Mouse (Mus musculus) lung, embryonic 15.5 days (tissue): ENCODE data around the gene Ddx10. TPM values are rescaled to one million over a fixed set of nuclear protein-coding genes. Genes with fewer than 3 reads are reported as not detected.

ENCODE experiments used
- ATAC-seq: fragments of 200-750 bp; cut with Nextera tagmentation; 2 replicates; pipeline ENCODE4 v1.8.0; 2017; ENCODE audit warnings: moderate number of reproducible peaks, borderline replicate concordance; ENCODE audit not compliant: low FRiP score, low TSS enrichment; ENCODE audit errors: extremely low read depth
- H3K27ac ChIP-seq: fragments of 300-500 bp; sonication (generic); 2 replicates; pipeline ENCODE4 v1.5.1; 2015; ENCODE audit warnings: moderate library complexity, mild to moderate bottlenecking, inconsistent platforms
- H3K27me3 ChIP-seq: fragments of 300-500 bp; sonication (generic); 2 replicates; pipeline ENCODE4 v1.6.1; 2015; ENCODE audit warnings: inconsistent platforms
- H3K36me3 ChIP-seq: fragments of 300-500 bp; sonication (generic); 2 replicates; pipeline ENCODE4 v1.6.1; 2015; ENCODE audit warnings: inconsistent platforms
- H3K4me1 ChIP-seq: fragments of 300-500 bp; sonication (generic); 2 replicates; pipeline ENCODE4 v1.6.1; 2015; ENCODE audit warnings: inconsistent platforms
- H3K4me2 ChIP-seq: fragments of 300-500 bp; sonication (generic); 2 replicates; pipeline ENCODE4 v1.6.1; 2015; ENCODE audit warnings: inconsistent platforms, mild to moderate bottlenecking, moderate library complexity
- H3K4me3 ChIP-seq: fragments of 300-500 bp; sonication (generic); 2 replicates; pipeline ENCODE4 v1.5.1; 2015; ENCODE audit warnings: mild to moderate bottlenecking, inconsistent platforms
- H3K9ac ChIP-seq: fragments of 300-500 bp; sonication (generic); 2 replicates; pipeline ENCODE4 v1.6.1; 2015; ENCODE audit warnings: inconsistent platforms
- H3K9me3 ChIP-seq: fragments of 300-500 bp; sonication (generic); 2 replicates; pipeline ENCODE4 v1.6.1; 2016; ENCODE audit warnings: inconsistent platforms
- WGBS: fragments of 180-500 bp; shearing (Covaris S2); methylation state at CpG from one replicate; pipeline ENCODE4 v1.1.7; 2015; 5-methylcytosine and 5-hydroxymethylcytosine counted together
- polyA plus RNA-seq: library from polyadenylated mRNA; unstranded; fragments of >200 nt; fragmentation: Nextera tagmentation; extraction: Ambion mirVana; gene quantifications from 2 replicates; pipeline ENCODE4 v1.2.1, GENCODE M21; 2015

The Ddx10 gene
- polyA plus RNA-seq, 1 experiment from 2014 or later = 29.1 TPM

DNA sequence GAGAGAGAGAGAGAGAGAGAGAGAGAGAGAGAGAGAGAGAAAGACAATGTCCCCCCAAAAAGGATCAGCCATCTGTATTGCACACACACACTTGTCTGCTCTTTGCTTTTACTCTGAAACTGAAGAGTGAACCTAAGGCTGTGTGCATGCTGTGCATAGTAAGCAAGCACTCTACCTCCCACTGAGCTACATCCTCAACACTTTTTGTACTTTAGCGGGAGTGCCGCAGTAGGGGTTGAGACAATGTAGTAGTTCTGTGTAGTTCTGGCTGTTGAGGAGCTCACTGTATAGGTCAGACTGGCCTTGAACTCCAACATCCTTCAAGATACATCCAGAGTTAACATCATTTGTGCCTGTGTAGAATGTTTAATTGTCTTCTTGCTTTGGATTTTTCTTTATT, 17.7 kb upstream of the Ddx10 start:
- no peak overlapping the region for H3K4me2 ChIP-seq
- no peaks in the 10 kb centered on the region for H3K36me3 ChIP-seq
- whole genome bisulfite sequencing = 77% methylated on average over 2 of the region's 2 CpGs
- H3K4me3 ChIP-seq = no peak overlapping the region
- no peaks in the 10 kb centered on the region for H3K9me3 ChIP-seq
- H3K4me1 ChIP-seq = peaks cover 24% of the 10 kb centered on the region
- no peak for ATAC-seq
- no peak overlapping the region for H3K27ac ChIP-seq
- H3K9ac ChIP-seq = no peak overlapping the region
- no peaks in the 10 kb centered on the region for H3K27me3 ChIP-seq

GRCm38 (mm10) chr9:53264387-53264786, 16.5 kb upstream of the Ddx10 start:
- no peak for ATAC-seq
- WGBS = 43% methylated on average over 4 of the region's 4 CpGs
- Histone ChIP-seq H3K9me3 (no peaks in the 10 kb centered on the region), H3K9ac (no peak overlapping the region), H3K36me3 (no peaks in the 10 kb centered on the region), H3K4me2 (no peak overlapping the region), H3K4me3 (no peak overlapping the region), H3K27ac (peak overlapping the region; percentile 54), H3K27me3 (no peaks in the 10 kb centered on the region), H3K4me1 (peaks cover 16% of the 10 kb centered on the region)

DNA sequence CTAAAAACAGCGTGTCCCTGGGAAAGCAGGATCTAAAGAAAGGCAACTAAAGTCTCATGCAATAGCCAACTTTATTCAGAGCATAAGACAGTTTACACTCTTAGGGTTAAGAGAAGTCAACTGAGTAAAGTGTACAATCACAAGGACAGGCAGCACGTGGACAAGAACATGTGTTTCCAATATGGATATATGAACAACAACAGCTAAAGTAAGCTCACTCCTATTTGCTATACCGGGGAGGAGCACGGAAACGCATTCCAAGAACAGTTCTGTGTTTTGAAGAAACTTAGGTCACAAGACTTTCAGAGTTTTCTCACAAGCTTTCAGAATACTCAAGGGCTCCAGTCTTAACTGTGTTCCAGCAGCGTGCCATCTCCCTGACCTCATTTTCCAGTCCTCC, 10.3 kb upstream of the Ddx10 start:
- H3K4me1 ChIP-seq = peaks cover 9% of the 10 kb centered on the region; the same call in 1 of the 2 replicates
- no peaks in the 10 kb centered on the region for H3K36me3 ChIP-seq
- H3K4me2 ChIP-seq = no peak overlapping the region
- ATAC-seq = no peak
- H3K9ac ChIP-seq = no peak overlapping the region
- WGBS = 40% methylated on average over 6 of the region's 6 CpGs
- H3K27me3 ChIP-seq = no peaks in the 10 kb centered on the region
- no peak overlapping the region for H3K27ac ChIP-seq
- H3K9me3 ChIP-seq = no peaks in the 10 kb centered on the region
- H3K4me3 ChIP-seq = no peak overlapping the region

- Histone ChIP-seq H3K4me3 (no peak overlapping the region), H3K4me2 (no peak overlapping the region), H3K36me3 (no peaks in the 10 kb centered on the region), H3K9me3 (no peaks in the 10 kb centered on the region), H3K27me3 (no peaks in the 10 kb centered on the region), H3K4me1 (peaks cover 9% of the 10 kb centered on the region; the same call in 1 of the 2 replicates), H3K9ac (no peak overlapping the region), H3K27ac (no peak overlapping the region)
- WGBS = 7% methylated on average over 3 of the region's 3 CpGs
- no peak for ATAC-seq
Measured at GRCm38 (mm10) chr9:53257772-53258171, 9.9 kb upstream of the Ddx10 start.

DNA sequence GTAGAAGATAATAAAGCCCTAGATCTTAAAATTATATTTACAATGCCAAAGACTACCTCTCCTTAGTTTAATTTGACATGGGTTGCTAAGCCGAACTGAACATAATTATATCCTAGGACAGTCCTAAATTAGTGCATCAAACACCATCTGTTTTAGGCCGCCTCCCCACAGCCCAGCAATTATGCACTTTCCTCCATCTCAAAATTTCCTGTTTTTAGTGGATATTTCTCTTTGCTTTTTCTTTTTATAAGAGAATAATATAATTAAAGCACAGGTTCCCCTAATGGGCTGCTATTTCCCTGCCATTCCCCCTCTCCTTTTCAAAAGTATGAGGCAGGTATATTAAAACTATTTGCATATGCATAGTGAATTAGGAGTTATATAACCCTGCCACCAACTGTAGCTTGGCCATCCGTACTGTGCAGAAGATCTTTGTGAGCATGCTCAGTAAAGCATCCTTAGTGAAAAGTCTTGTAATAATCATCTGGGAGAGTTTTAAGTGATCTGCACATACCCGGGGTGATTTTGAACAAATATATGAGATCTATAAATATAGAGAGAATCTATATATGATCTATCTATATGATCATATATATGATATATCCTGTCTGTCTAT, 8.9 kb upstream of the Ddx10 start:
- H3K27me3 ChIP-seq = no peaks in the 10 kb centered on the region
- H3K9ac ChIP-seq = no peak overlapping the region
- no peaks in the 10 kb centered on the region for H3K9me3 ChIP-seq
- no peak overlapping the region for H3K4me3 ChIP-seq
- no peak overlapping the region for H3K27ac ChIP-seq
- no peak for ATAC-seq
- peaks cover 9% of the 10 kb centered on the region; the same call in 1 of the 2 replicates for H3K4me1 ChIP-seq
- no peaks in the 10 kb centered on the region for H3K36me3 ChIP-seq
- no peak overlapping the region for H3K4me2 ChIP-seq
- WGBS = 79% methylated on average over 4 of the region's 4 CpGs

DNA sequence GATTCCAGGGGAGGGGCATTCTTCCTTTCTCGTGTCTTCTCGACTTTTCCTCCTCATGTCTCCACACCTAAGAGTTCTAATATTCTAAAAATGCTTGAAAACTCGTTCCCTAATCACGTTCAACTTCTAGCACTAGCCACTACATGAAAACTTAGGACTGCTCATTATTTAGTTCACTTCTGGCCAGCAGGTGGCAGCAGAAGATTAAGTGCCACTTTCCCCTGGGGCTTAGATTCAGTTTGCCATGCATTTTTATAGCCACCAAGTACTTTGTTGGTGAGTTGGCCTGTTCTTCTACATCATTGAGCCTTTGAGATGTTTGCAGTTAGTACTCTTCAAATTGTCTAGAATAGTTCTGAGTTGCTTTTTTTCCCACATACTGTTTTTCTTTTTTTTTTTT, 6.5 kb upstream of the Ddx10 start:
- Histone ChIP-seq H3K9ac (no peak overlapping the region), H3K4me1 (peaks cover 9% of the 10 kb centered on the region; the same call in 1 of the 2 replicates), H3K36me3 (no peaks in the 10 kb centered on the region), H3K4me3 (no peak overlapping the region), H3K4me2 (no peak overlapping the region), H3K27me3 (no peaks in the 10 kb centered on the region), H3K27ac (no peak overlapping the region), H3K9me3 (no peaks in the 10 kb centered on the region)
- ATAC-seq = 0 out of 2 replicates have a peak, but pooled peaks have one; percentile 46
- 3% methylated on average over 4 of the region's 4 CpGs for WGBS

DNA sequence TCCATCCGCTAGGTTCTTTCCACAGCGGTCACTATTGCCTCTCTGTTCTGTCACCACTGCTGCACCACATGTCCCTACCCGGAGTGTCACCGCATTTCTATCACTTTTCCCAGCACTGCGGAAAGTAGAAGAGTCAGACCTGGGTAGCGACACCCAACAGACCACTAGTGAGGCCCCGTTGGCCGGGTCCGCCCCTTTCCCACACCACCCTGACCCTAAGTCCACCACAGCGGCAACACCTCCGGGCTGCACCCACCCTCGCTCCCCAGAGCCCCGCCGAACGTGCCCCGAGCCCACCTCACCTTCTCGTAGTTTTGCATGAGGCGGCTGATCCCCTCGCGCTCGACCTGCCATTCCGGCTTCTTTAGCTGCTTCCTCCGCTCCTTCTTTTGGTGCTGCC, 337 bp downstream of the Ddx10 start:
- Histone ChIP-seq H3K9me3 (no peaks in the 10 kb centered on the region), H3K27me3 (no peaks in the 10 kb centered on the region), H3K4me2 (peak overlapping the region; percentile 96), H3K36me3 (no peaks in the 10 kb centered on the region), H3K9ac (peak overlapping the region; percentile 64), H3K4me1 (peaks cover 10% of the 10 kb centered on the region), H3K4me3 (peak overlapping the region; percentile 78), H3K27ac (no peak overlapping the region)
- peak; percentile 50 for ATAC-seq
- under 1% methylated on average over 23 of the region's 23 CpGs for WGBS

DNA sequence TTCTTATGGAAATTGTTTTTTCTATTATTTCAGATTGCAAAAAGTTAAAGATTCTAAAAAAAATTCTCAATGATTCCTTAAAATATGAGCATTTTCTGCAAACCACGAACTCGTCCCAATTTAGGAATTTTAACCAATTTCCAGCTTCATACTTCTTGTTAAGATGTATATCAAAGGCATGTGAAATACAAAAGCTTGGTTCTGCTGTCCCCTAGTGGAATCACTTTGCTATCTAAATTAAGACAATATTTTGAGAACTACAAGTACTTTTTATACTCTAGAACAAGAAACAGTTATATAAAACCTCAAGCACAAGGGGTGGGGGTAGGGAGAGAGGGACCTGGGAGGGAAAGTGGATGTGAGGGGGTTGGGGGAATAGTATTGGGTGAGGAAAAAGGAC, 29.7 kb downstream of the Ddx10 start:
- H3K4me2 ChIP-seq = no peak overlapping the region
- H3K9me3 ChIP-seq = no peaks in the 10 kb centered on the region
- H3K9ac ChIP-seq = no peak overlapping the region
- no peak for ATAC-seq
- H3K27ac ChIP-seq = no peak overlapping the region
- H3K4me1 ChIP-seq = no peaks in the 10 kb centered on the region
- H3K27me3 ChIP-seq = no peaks in the 10 kb centered on the region
- H3K36me3 ChIP-seq = 0 out of 2 replicates have a peak, but pooled peaks cover 7% of the 10 kb centered on the region
- no peak overlapping the region for H3K4me3 ChIP-seq
- WGBS = 78% methylated on average over 2 of the region's 2 CpGs

- 70% methylated on average over 4 of the region's 4 CpGs for WGBS
Measured at GRCm38 (mm10) chr9:53208283-53208682, 39.6 kb downstream of the Ddx10 start.

GRCm38 (mm10) chr9:53174590-53174989, 73.3 kb downstream of the Ddx10 start:
- Histone ChIP-seq H3K9me3 (no peaks in the 10 kb centered on the region), H3K36me3 (no peaks in the 10 kb centered on the region), H3K27ac (no peak overlapping the region), H3K9ac (no peak overlapping the region), H3K4me1 (no peaks in the 10 kb centered on the region), H3K4me2 (no peak overlapping the region), H3K4me3 (no peak overlapping the region), H3K27me3 (no peaks in the 10 kb centered on the region)
- ATAC-seq = no peak
- WGBS = 76% methylated on average over 2 of the region's 2 CpGs

More at GRCm38 (mm10) chr9:53208283-53208682, 39.6 kb downstream of the Ddx10 start:
- Histone ChIP-seq H3K27ac (no peak overlapping the region), H3K9me3 (no peaks in the 10 kb centered on the region), H3K36me3 (no peaks in the 10 kb centered on the region), H3K9ac (no peak overlapping the region), H3K4me3 (no peak overlapping the region), H3K27me3 (no peaks in the 10 kb centered on the region), H3K4me1 (no peaks in the 10 kb centered on the region), H3K4me2 (no peak overlapping the region)
- no peak for ATAC-seq

GRCm38 (mm10) chr9:53173258-53173657, 74.6 kb downstream of the Ddx10 start:
- Histone ChIP-seq H3K9ac (no peak overlapping the region), H3K27ac (no peak overlapping the region), H3K4me3 (no peak overlapping the region), H3K4me2 (no peak overlapping the region), H3K9me3 (no peaks in the 10 kb centered on the region), H3K4me1 (no peaks in the 10 kb centered on the region), H3K36me3 (no peaks in the 10 kb centered on the region), H3K27me3 (no peaks in the 10 kb centered on the region)
- WGBS = 58% methylated on average over 2 of the region's 2 CpGs
- ATAC-seq = no peak

DNA sequence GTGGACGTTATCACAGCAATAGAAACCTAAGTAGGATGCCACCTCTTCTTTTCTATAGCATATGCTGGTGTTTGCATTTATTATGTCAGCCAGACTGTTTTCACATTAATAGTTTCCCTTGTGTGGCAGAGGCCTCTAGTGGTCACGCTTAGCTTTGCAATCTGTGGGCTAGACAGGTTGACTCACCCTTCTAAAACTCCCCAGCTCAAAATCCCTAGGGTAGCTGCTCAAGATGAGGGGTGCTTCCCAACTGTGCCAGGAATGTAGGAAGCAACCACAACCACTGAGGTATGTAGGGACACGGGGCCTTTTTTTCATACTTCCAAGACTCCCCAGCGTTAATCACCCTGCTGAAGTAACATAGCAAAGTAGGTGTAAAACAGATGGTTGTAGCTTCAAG, 103.6 kb downstream of the Ddx10 start:
- no peak overlapping the region for H3K4me3 ChIP-seq
- no peak overlapping the region for H3K9ac ChIP-seq
- H3K9me3 ChIP-seq = no peaks in the 10 kb centered on the region
- H3K4me1 ChIP-seq = no peaks in the 10 kb centered on the region
- H3K27me3 ChIP-seq = no peaks in the 10 kb centered on the region
- ATAC-seq = no peak
- 28% methylated on average over 4 of the region's 4 CpGs for WGBS
- no peaks in the 10 kb centered on the region for H3K36me3 ChIP-seq
- H3K4me2 ChIP-seq = no peak overlapping the region
- H3K27ac ChIP-seq = no peak overlapping the region

GRCm38 (mm10) chr9:53143508-53143907, 104.3 kb downstream of the Ddx10 start:
- WGBS = 90% methylated on average over 2 of the region's 2 CpGs
- ATAC-seq = no peak
- Histone ChIP-seq H3K4me1 (no peaks in the 10 kb centered on the region), H3K9ac (no peak overlapping the region), H3K27ac (no peak overlapping the region), H3K9me3 (no peaks in the 10 kb centered on the region), H3K4me2 (no peak overlapping the region), H3K27me3 (no peaks in the 10 kb centered on the region), H3K4me3 (no peak overlapping the region), H3K36me3 (no peaks in the 10 kb centered on the region)
